Mouse (Mus musculus): ENCODE results near the gene Trim38. TPM values are rescaled to one million over a fixed set of nuclear protein-coding genes. Genes with fewer than 3 reads are reported as not detected.
"Not testable (repeated sequence)": the region's sequence is repeated elsewhere in the genome, so short reads cannot be mapped to it uniquely, and the experiment has no call there.

Gene Trim38
- polyA plus RNA-seq, 1 experiment from 2014 or later: not detected

- peak overlapping the region; percentile 94 for H3K27ac ChIP-seq (ENCODE audit: low read length)
- no peaks in the 10 kb centered on the region for H3K27me3 ChIP-seq (ENCODE audit: control insufficient read depth, insufficient read depth, low read length)
- 2% methylated on average over 11 of the region's 11 CpGs for WGBS
- H3K4me2 ChIP-seq (ENCODE audit: low read depth, low read length): peak overlapping the region; percentile 76
- H3K9me3 ChIP-seq (replicated peaks; ENCODE audit: control insufficient read depth, low read length): no peaks in the 10 kb centered on the region
- peak overlapping the region; percentile 53 for H3K4me3 ChIP-seq (ENCODE audit: low read length)
- no peaks in the 10 kb centered on the region for H3K36me3 ChIP-seq (ENCODE audit: control insufficient read depth, insufficient read depth)
- H3K4me1 ChIP-seq (ENCODE audit: control insufficient read depth, insufficient read depth, low read length): peaks cover 14% of the 10 kb centered on the region
- no peak for ATAC-seq (replicated peaks; ENCODE audit: extremely low read depth, insufficient read depth, low FRiP score)
- H3K9ac ChIP-seq (ENCODE audit: low read length): peak overlapping the region; percentile 75
Observed at GRCm38 (mm10) chr13:23751478-23751956, 18.2 kb upstream of the Trim38 start.

GRCm38 (mm10) chr13:23752067-23752741 is 17.5 kb upstream of the Trim38 start, which contains the start of gene Hist1h3b:
Gene Hist1h3b (plus strand): TSS chr13:23752267.
- 1% methylated on average over 17 of the region's 47 CpGs for WGBS
- peak within 1 kb of the TSS; percentile 75 for H3K9ac ChIP-seq (ENCODE audit: low read length)

GRCm38 (mm10) chr13:23752742-23753172 is 17.0 kb upstream of the Trim38 start:
- Histone ChIP-seq H3K4me2 (ENCODE audit: low read depth, low read length) (peak overlapping the region; percentile 62), H3K9me3 (replicated peaks; ENCODE audit: control insufficient read depth, low read length) (no peaks in the 10 kb centered on the region), H3K27me3 (ENCODE audit: control insufficient read depth, insufficient read depth, low read length) (no peaks in the 10 kb centered on the region), H3K9ac (ENCODE audit: low read length) (peak overlapping the region; percentile 57), H3K4me3 (ENCODE audit: low read length) (peak overlapping the region; percentile 46), H3K27ac (ENCODE audit: low read length) (peak overlapping the region; percentile 61), H3K4me1 (ENCODE audit: control insufficient read depth, insufficient read depth, low read length) (peaks cover 11% of the 10 kb centered on the region), H3K36me3 (ENCODE audit: control insufficient read depth, insufficient read depth) (no peaks in the 10 kb centered on the region)
- 8% methylated on average over 6 of the region's 6 CpGs for WGBS
- no peak for ATAC-seq (replicated peaks; ENCODE audit: extremely low read depth, insufficient read depth, low FRiP score)

More at GRCm38 (mm10) chr13:23752067-23752741, 17.5 kb upstream of the Trim38 start, which contains the start of gene Hist1h3b:
- Histone ChIP-seq H3K4me1 (ENCODE audit: control insufficient read depth, insufficient read depth, low read length) (peaks cover 12% of the 10 kb centered on the region), H3K4me2 (ENCODE audit: low read depth, low read length) (peak within 1 kb of the TSS; percentile 76), H3K4me3 (ENCODE audit: low read length) (peak within 1 kb of the TSS; percentile 53), H3K27ac (ENCODE audit: low read length) (peak within 1 kb of the TSS; percentile 94)
- peak; percentile 82 for ATAC-seq (replicated peaks; ENCODE audit: extremely low read depth, insufficient read depth, low FRiP score)
- not testable (repeated sequence) for H3K36me3 ChIP-seq (ENCODE audit: control insufficient read depth, insufficient read depth); H3K9me3 ChIP-seq (replicated peaks; ENCODE audit: control insufficient read depth, low read length); H3K27me3 ChIP-seq (ENCODE audit: control insufficient read depth, insufficient read depth, low read length)

GRCm38 (mm10) chr13:23753314-23754078 is 16.2 kb upstream of the Trim38 start:
- no peak overlapping the region for H3K9ac ChIP-seq (ENCODE audit: low read length)
- H3K27me3 ChIP-seq (ENCODE audit: control insufficient read depth, insufficient read depth, low read length): no peaks in the 10 kb centered on the region
- H3K4me3 ChIP-seq (ENCODE audit: low read length): no peak overlapping the region
- no peak overlapping the region; the same call in 1 of the 2 replicates for H3K4me2 ChIP-seq (ENCODE audit: low read depth, low read length)
- H3K27ac ChIP-seq (ENCODE audit: low read length): no peak overlapping the region
- no peaks in the 10 kb centered on the region for H3K36me3 ChIP-seq (ENCODE audit: control insufficient read depth, insufficient read depth)
- ATAC-seq (replicated peaks; ENCODE audit: extremely low read depth, insufficient read depth, low FRiP score): no peak
- H3K9me3 ChIP-seq (replicated peaks; ENCODE audit: control insufficient read depth, low read length): no peaks in the 10 kb centered on the region
- H3K4me1 ChIP-seq (ENCODE audit: control insufficient read depth, insufficient read depth, low read length): 0 out of 2 replicates have a peak, but pooled peaks cover 7% of the 10 kb centered on the region
- WGBS: 53% methylated on average over 4 of the region's 4 CpGs

GRCm38 (mm10) chr13:23755000-23755399 is 14.7 kb upstream of the Trim38 start:
- Histone ChIP-seq H3K36me3 (ENCODE audit: control insufficient read depth, insufficient read depth) (no peaks in the 10 kb centered on the region), H3K9ac (ENCODE audit: low read length) (no peak overlapping the region), H3K27me3 (ENCODE audit: control insufficient read depth, insufficient read depth, low read length) (no peaks in the 10 kb centered on the region), H3K9me3 (replicated peaks; ENCODE audit: control insufficient read depth, low read length) (no peaks in the 10 kb centered on the region), H3K4me3 (ENCODE audit: low read length) (no peak overlapping the region), H3K4me1 (ENCODE audit: control insufficient read depth, insufficient read depth, low read length) (peaks cover 8% of the 10 kb centered on the region; the same call in 1 of the 2 replicates), H3K27ac (ENCODE audit: low read length) (no peak overlapping the region), H3K4me2 (ENCODE audit: low read depth, low read length) (no peak overlapping the region)
- ATAC-seq (replicated peaks; ENCODE audit: extremely low read depth, insufficient read depth, low FRiP score): no peak

- WGBS: under 1% methylated on average over 17 of the region's 22 CpGs
- H3K4me3 ChIP-seq (ENCODE audit: low read length): peak within 1 kb of the TSS; percentile 51
- no peaks in the 10 kb centered on the region for H3K36me3 ChIP-seq (ENCODE audit: control insufficient read depth, insufficient read depth)
- peak within 1 kb of the TSS; percentile 88 for H3K27ac ChIP-seq (ENCODE audit: low read length)
- peak within 1 kb of the TSS; percentile 67 for H3K4me2 ChIP-seq (ENCODE audit: low read depth, low read length)
- peak; percentile 58 for ATAC-seq (replicated peaks; ENCODE audit: extremely low read depth, insufficient read depth, low FRiP score)
- H3K4me1 ChIP-seq (ENCODE audit: control insufficient read depth, insufficient read depth, low read length): peaks cover 14% of the 10 kb centered on the region
- no peaks in the 10 kb centered on the region for H3K27me3 ChIP-seq (ENCODE audit: control insufficient read depth, insufficient read depth, low read length)
- H3K9ac ChIP-seq (ENCODE audit: low read length): peak within 1 kb of the TSS; percentile 46
- H3K9me3 ChIP-seq (replicated peaks; ENCODE audit: control insufficient read depth, low read length): no peaks in the 10 kb centered on the region
Observed at GRCm38 (mm10) chr13:23756790-23757189, 12.9 kb upstream of the Trim38 start, which contains the start of gene Hist1h4b. Gene Hist1h4b (plus strand): TSS chr13:23757013.

GRCm38 (mm10) chr13:23757211-23757773 is 12.4 kb upstream of the Trim38 start:
- no peaks in the 10 kb centered on the region for H3K9me3 ChIP-seq (replicated peaks; ENCODE audit: control insufficient read depth, low read length)
- H3K4me3 ChIP-seq (ENCODE audit: low read length): peak overlapping the region; percentile 51
- WGBS: 3% methylated on average over 12 of the region's 23 CpGs
- peak overlapping the region; percentile 46 for H3K9ac ChIP-seq (ENCODE audit: low read length)
- H3K27ac ChIP-seq (ENCODE audit: low read length): peak overlapping the region; percentile 88
- peaks cover 14% of the 10 kb centered on the region for H3K4me1 ChIP-seq (ENCODE audit: control insufficient read depth, insufficient read depth, low read length)
- no peak for ATAC-seq (replicated peaks; ENCODE audit: extremely low read depth, insufficient read depth, low FRiP score)
- no peaks in the 10 kb centered on the region for H3K36me3 ChIP-seq (ENCODE audit: control insufficient read depth, insufficient read depth)
- peak overlapping the region; percentile 67 for H3K4me2 ChIP-seq (ENCODE audit: low read depth, low read length)
- H3K27me3 ChIP-seq (ENCODE audit: control insufficient read depth, insufficient read depth, low read length): no peaks in the 10 kb centered on the region

GRCm38 (mm10) chr13:23757921-23758320 is 11.8 kb upstream of the Trim38 start:
- H3K27ac ChIP-seq (ENCODE audit: low read length): 0 out of 2 replicates have a peak overlapping the region, but pooled peaks have one; percentile 5
- H3K27me3 ChIP-seq (ENCODE audit: control insufficient read depth, insufficient read depth, low read length): no peaks in the 10 kb centered on the region
- peaks cover 14% of the 10 kb centered on the region for H3K4me1 ChIP-seq (ENCODE audit: control insufficient read depth, insufficient read depth, low read length)
- H3K36me3 ChIP-seq (ENCODE audit: control insufficient read depth, insufficient read depth): no peaks in the 10 kb centered on the region
- H3K4me3 ChIP-seq (ENCODE audit: low read length): no peak overlapping the region
- 54% methylated on average over 3 of the region's 3 CpGs for WGBS
- no peak overlapping the region for H3K9ac ChIP-seq (ENCODE audit: low read length)
- ATAC-seq (replicated peaks; ENCODE audit: extremely low read depth, insufficient read depth, low FRiP score): no peak
- no peak overlapping the region for H3K4me2 ChIP-seq (ENCODE audit: low read depth, low read length)
- no peaks in the 10 kb centered on the region for H3K9me3 ChIP-seq (replicated peaks; ENCODE audit: control insufficient read depth, low read length)

Measured in heart, embryonic 16.5 days (tissue).